Mouse (Mus musculus) heart, embryonic 11.5 days (tissue): ENCODE data around the gene Gm45062. TPM values are rescaled to one million over a fixed set of nuclear protein-coding genes. Genes with fewer than 3 reads are reported as not detected.

Experiments
- ATAC-seq: fragments of 200-750 bp; cut with Nextera tagmentation; replicated peaks from 2 replicates; pipeline ENCODE4 v1.8.0; 2017; ENCODE audit warnings: moderate library complexity; ENCODE audit not compliant: insufficient number of reproducible peaks, low FRiP score, low TSS enrichment
- H3K27ac ChIP-seq: fragments of 300-500 bp; sonication (generic); 2 replicates; pipeline ENCODE4 v1.5.1; 2014; ENCODE audit warnings: mild to moderate bottlenecking, low read depth, low read length
- H3K27me3 ChIP-seq: fragments of 300-500 bp; sonication (generic); 2 replicates; pipeline ENCODE4 v1.6.1; 2014; ENCODE audit warnings: mild to moderate bottlenecking, low read length, mixed read lengths; ENCODE audit not compliant: control insufficient read depth, insufficient read depth
- H3K36me3 ChIP-seq: fragments of 300-500 bp; sonication (generic); 2 replicates; pipeline ENCODE4 v1.6.1; 2014; ENCODE audit warnings: mild to moderate bottlenecking, low read length, moderate library complexity, mixed read lengths; ENCODE audit not compliant: control insufficient read depth, insufficient read depth
- H3K4me1 ChIP-seq: fragments of 300-500 bp; sonication (generic); 2 replicates; pipeline ENCODE4 v1.6.1; 2014; ENCODE audit warnings: low read length; ENCODE audit not compliant: control insufficient read depth, insufficient read depth
- H3K4me2 ChIP-seq: fragments of 300-500 bp; sonication (generic); 2 replicates; pipeline ENCODE4 v1.6.1; 2014; ENCODE audit warnings: mild to moderate bottlenecking, moderate library complexity
- H3K4me3 ChIP-seq: fragments of 300-500 bp; sonication (generic); 2 replicates; pipeline ENCODE4 v1.5.1; 2014; ENCODE audit warnings: low read depth, low read length
- H3K9ac ChIP-seq: fragments of 300-500 bp; sonication (generic); 2 replicates; pipeline ENCODE4 v1.6.1; 2014; ENCODE audit warnings: mild to moderate bottlenecking, low read depth, low read length, moderate library complexity
- H3K9me3 ChIP-seq: fragments of 300-500 bp; sonication (generic); replicated peaks from 2 replicates; pipeline ENCODE4 v1.6.1; 2016; ENCODE audit warnings: low read length; ENCODE audit not compliant: control insufficient read depth
- WGBS: fragments of 180-500 bp; shearing (Covaris S2); extraction: QIAGEN DNeasy Blood & Tissue Kit; methylation state at CpG from one replicate; pipeline ENCODE4 v1.1.7; 2014; ENCODE audit not compliant: insufficient replicate concordance; 5-methylcytosine and 5-hydroxymethylcytosine counted together
- polyA plus RNA-seq: library from polyadenylated mRNA; unstranded; fragments of >200 nt; fragmentation: Nextera tagmentation; extraction: Ambion mirVana; gene quantifications from 2 replicates; pipeline ENCODE4 v1.2.1, GENCODE M21; 2014

The Gm45062 gene
- polyA plus RNA-seq, 1 experiment from 2014 or later = 6.8 TPM

- no peak for ATAC-seq
- H3K36me3 ChIP-seq = no peaks in the 10 kb centered on the region
- 73% methylated on average over 12 of the region's 12 CpGs for WGBS
- no peaks in the 10 kb centered on the region for H3K9me3 ChIP-seq
- no peaks in the 10 kb centered on the region for H3K4me1 ChIP-seq
- no peaks in the 10 kb centered on the region for H3K27me3 ChIP-seq
- H3K4me2 ChIP-seq = no peak overlapping the region
- no peak overlapping the region for H3K27ac ChIP-seq
- H3K4me3 ChIP-seq = no peak overlapping the region
- no peak overlapping the region for H3K9ac ChIP-seq
Observed at GRCm38 (mm10) chr6:8352533-8353168, 93.4 kb downstream of the Gm45062 start.

- Histone ChIP-seq H3K4me3 (no peak overlapping the region), H3K9ac (no peak overlapping the region), H3K27me3 (no peaks in the 10 kb centered on the region), H3K27ac (no peak overlapping the region), H3K9me3 (no peaks in the 10 kb centered on the region), H3K4me1 (no peaks in the 10 kb centered on the region), H3K36me3 (no peaks in the 10 kb centered on the region), H3K4me2 (no peak overlapping the region)
- ATAC-seq = no peak
- 81% methylated on average over 4 of the region's 4 CpGs for WGBS
Observed at GRCm38 (mm10) chr6:8353461-8353860, 94.2 kb downstream of the Gm45062 start.

- Histone ChIP-seq H3K9ac (no peak overlapping the region), H3K36me3 (no peaks in the 10 kb centered on the region), H3K27me3 (no peaks in the 10 kb centered on the region), H3K4me1 (no peaks in the 10 kb centered on the region), H3K27ac (no peak overlapping the region), H3K4me3 (no peak overlapping the region), H3K4me2 (no peak overlapping the region), H3K9me3 (no peaks in the 10 kb centered on the region)
- WGBS = 82% methylated on average over 4 of the region's 4 CpGs
- ATAC-seq = no peak
Observed at GRCm38 (mm10) chr6:8354846-8355245, 95.6 kb downstream of the Gm45062 start.

GRCm38 (mm10) chr6:8358232-8358631 lies 99.0 kb downstream of the Gm45062 start:
- Histone ChIP-seq H3K36me3 (no peaks in the 10 kb centered on the region), H3K4me3 (no peak overlapping the region), H3K9ac (no peak overlapping the region), H3K4me1 (no peaks in the 10 kb centered on the region), H3K4me2 (no peak overlapping the region), H3K27me3 (no peaks in the 10 kb centered on the region), H3K9me3 (no peaks in the 10 kb centered on the region), H3K27ac (no peak overlapping the region)
- no peak for ATAC-seq
- WGBS = 38% methylated on average over 2 of the region's 2 CpGs

GRCm38 (mm10) chr6:8358782-8359181 lies 99.5 kb downstream of the Gm45062 start:
- 70% methylated on average over 2 of the region's 2 CpGs for WGBS
- Histone ChIP-seq H3K27ac (no peak overlapping the region), H3K36me3 (no peaks in the 10 kb centered on the region), H3K27me3 (no peaks in the 10 kb centered on the region), H3K9ac (no peak overlapping the region), H3K4me1 (no peaks in the 10 kb centered on the region), H3K4me3 (no peak overlapping the region), H3K4me2 (no peak overlapping the region), H3K9me3 (no peaks in the 10 kb centered on the region)
- ATAC-seq = no peak

- Histone ChIP-seq H3K27ac (no peak overlapping the region), H3K9me3 (no peaks in the 10 kb centered on the region), H3K9ac (no peak overlapping the region), H3K4me1 (no peaks in the 10 kb centered on the region), H3K27me3 (no peaks in the 10 kb centered on the region), H3K4me3 (no peak overlapping the region), H3K36me3 (no peaks in the 10 kb centered on the region), H3K4me2 (no peak overlapping the region)
- ATAC-seq = no peak
- 82% methylated on average over 7 of the region's 7 CpGs for WGBS
Observed at GRCm38 (mm10) chr6:8360805-8361204, 101.6 kb downstream of the Gm45062 start.

- WGBS = 67% methylated on average over 12 of the region's 12 CpGs
Observed at GRCm38 (mm10) chr6:8364033-8364756, 104.9 kb downstream of the Gm45062 start.

GRCm38 (mm10) chr6:8364757-8365150 lies 105.5 kb downstream of the Gm45062 start:
- ATAC-seq = no peak

More at GRCm38 (mm10) chr6:8364033-8364756, 104.9 kb downstream of the Gm45062 start:
- ATAC-seq = no peak
- H3K4me3 ChIP-seq = no peak overlapping the region
- no peak overlapping the region for H3K4me2 ChIP-seq
- H3K9me3 ChIP-seq = no peaks in the 10 kb centered on the region
- H3K4me1 ChIP-seq = no peaks in the 10 kb centered on the region
- H3K27me3 ChIP-seq = no peaks in the 10 kb centered on the region
- no peaks in the 10 kb centered on the region for H3K36me3 ChIP-seq
- H3K9ac ChIP-seq = no peak overlapping the region
- H3K27ac ChIP-seq = no peak overlapping the region

GRCm38 (mm10) chr6:8367675-8368074 lies 108.4 kb downstream of the Gm45062 start:
- ATAC-seq = no peak
- Histone ChIP-seq H3K27me3 (no peaks in the 10 kb centered on the region), H3K9ac (no peak overlapping the region), H3K9me3 (no peaks in the 10 kb centered on the region), H3K36me3 (no peaks in the 10 kb centered on the region), H3K4me1 (no peaks in the 10 kb centered on the region), H3K27ac (no peak overlapping the region), H3K4me3 (no peak overlapping the region), H3K4me2 (no peak overlapping the region)
- 88% methylated on average over 4 of the region's 4 CpGs for WGBS

More at GRCm38 (mm10) chr6:8364757-8365150, 105.5 kb downstream of the Gm45062 start:
- Histone ChIP-seq H3K27ac (no peak overlapping the region), H3K36me3 (no peaks in the 10 kb centered on the region), H3K4me2 (no peak overlapping the region), H3K4me1 (no peaks in the 10 kb centered on the region), H3K27me3 (no peaks in the 10 kb centered on the region), H3K9me3 (no peaks in the 10 kb centered on the region), H3K4me3 (no peak overlapping the region), H3K9ac (no peak overlapping the region)
- WGBS = 83% methylated on average over 11 of the region's 11 CpGs
